In the genomic region with DNA sequence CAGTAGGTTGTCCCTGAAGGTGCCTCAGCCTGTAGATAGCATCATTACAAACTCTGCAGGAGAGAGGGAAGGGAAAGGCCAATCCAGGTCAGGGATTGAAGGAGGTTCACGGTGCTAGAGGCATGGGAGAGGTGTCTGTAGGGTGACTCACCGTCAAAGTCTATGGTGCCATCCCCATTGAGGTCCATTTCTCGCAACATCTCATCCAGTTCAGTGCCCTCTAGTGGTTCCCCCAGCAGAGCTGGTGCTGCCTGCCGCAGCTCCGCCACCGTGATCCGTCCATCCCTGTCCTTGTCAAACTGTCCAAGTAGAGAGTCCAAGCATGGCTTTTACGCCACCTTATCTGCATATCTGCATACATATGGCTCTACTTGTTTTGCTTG, we compare ENCODE assay signal across 12 mouse cellular contexts. TPM values are rescaled to one million over a fixed set of nuclear protein-coding genes. Genes with fewer than 3 reads are reported as not detected.
A peak's percentile ranks its signal among the peaks of the same experiment; 100 is the strongest.
DNase-seq lines count a peak whose midpoint lies in the region; ATAC-seq and TF ChIP-seq lines count a peak whose summit lies in the region.
"Not testable (repeated sequence)": the region's sequence is repeated elsewhere in the genome, so short reads cannot be mapped to it uniquely, and the experiment has no call there.
"Had no signal": no experiment of that assay in that cellular context is flagged by ENCODE, and none has a peak within 500 bp of the region (broad histone marks: within the 10 kb centered on the region; RNA-seq: fewer than 3 reads in every experiment).

No protein-coding gene starts in this region.

- H3K4me1 ChIP-seq in MEL (ENCODE audit: control insufficient read depth in 1 of 2, insufficient read depth in 2 of 2, low read length in 2 of 2); forebrain, postnatal 0 days (ENCODE audit: insufficient read depth); liver, embryonic 11.5 days (replicated peaks; ENCODE audit: control insufficient read depth, insufficient read depth, low read length); stomach, embryonic 14.5 days (ENCODE audit: control insufficient read depth, insufficient read depth, low read length): not testable (repeated sequence)
- peaks cover 43% of the 10 kb centered on the region for H3K4me1 ChIP-seq in megakaryocyte, embryonic 14.5 days

- not testable (repeated sequence) for TF ChIP-seq EP300 in MEL (IDR thresholded peaks at IDR 0.05; ENCODE audit: low read depth in 1 of 2, low read length in 2 of 2)

- peak overlapping the region in 1 of 2 experiments; percentile 25; a peak in 1 of 4 replicates for H3K4me3 ChIP-seq in MEL (ENCODE audit: control insufficient read depth in 1 of 2, insufficient read depth in 1 of 2, low read depth in 2 of 2, low read length in 2 of 2)
- not testable (repeated sequence) for H3K4me3 ChIP-seq in forebrain, postnatal 0 days (ENCODE audit: low read depth, low read length); liver, embryonic 11.5 days (ENCODE audit: low read depth, low read length); stomach, embryonic 14.5 days (ENCODE audit: low read depth, low read length)
- H3K4me3 ChIP-seq in megakaryocyte, embryonic 14.5 days (replicated peaks): peak overlapping the region; percentile 75

- H3K27ac ChIP-seq in MEL (ENCODE audit: control insufficient read depth, low read depth, low read length); forebrain, postnatal 0 days (ENCODE audit: low read depth, low read length); liver, embryonic 11.5 days (ENCODE audit: low read depth, low read length); stomach, embryonic 14.5 days (ENCODE audit: low read length): not testable (repeated sequence)

- peak in 2 of 3 experiments; percentile 49 to 57; a peak in 4 of 6 replicates for TF ChIP-seq CTCF in MEL (IDR thresholded peaks at IDR 0.05 in 2 of 3, conservative IDR thresholded peaks at IDR 0.05 in 1 of 3; ENCODE audit: control insufficient read depth in 1 of 3, insufficient read depth in 1 of 3, low read depth in 2 of 3, low read length in 3 of 3, poor library complexity in 1 of 3, severe bottlenecking in 1 of 3)
- TF ChIP-seq CTCF in forebrain, postnatal 0 days (IDR thresholded peaks at IDR 0.05; ENCODE audit: low read depth): peak; percentile 46

- not testable (repeated sequence) for H3K36me3 ChIP-seq in MEL (ENCODE audit: control insufficient read depth in 1 of 2, insufficient read depth in 2 of 2, low read length in 2 of 2)
- peaks cover 24% of the 10 kb centered on the region for H3K36me3 ChIP-seq in forebrain, postnatal 0 days (ENCODE audit: insufficient read depth)
- peaks cover 10% of the 10 kb centered on the region for H3K36me3 ChIP-seq in liver, embryonic 11.5 days (ENCODE audit: control insufficient read depth, insufficient read depth, low read length)
- H3K36me3 ChIP-seq in megakaryocyte, embryonic 14.5 days (replicated peaks; ENCODE audit: low read length): peaks cover 26% of the 10 kb centered on the region
- H3K36me3 ChIP-seq in stomach, embryonic 14.5 days (ENCODE audit: control insufficient read depth, insufficient read depth, low read length): peaks cover 22% of the 10 kb centered on the region

- TF ChIP-seq POLR2A in MEL (IDR thresholded peaks at IDR 0.05; ENCODE audit: control insufficient read depth in 1 of 2, insufficient read depth in 1 of 2, low read depth in 1 of 2, low read length in 2 of 2, poor library complexity in 1 of 2): not testable (repeated sequence)

- H3K27me3 ChIP-seq in MEL (ENCODE audit: control insufficient read depth in 1 of 2, insufficient read depth in 2 of 2, low read length in 2 of 2); forebrain, postnatal 0 days (ENCODE audit: insufficient read depth, low read length); liver, embryonic 11.5 days (replicated peaks; ENCODE audit: control insufficient read depth, insufficient read depth, low read length); stomach, embryonic 14.5 days (ENCODE audit: control insufficient read depth, insufficient read depth, low read length): not testable (repeated sequence)
- peaks cover 22% of the 10 kb centered on the region for H3K27me3 ChIP-seq in megakaryocyte, embryonic 14.5 days (replicated peaks)

- 0 out of 2 replicates have a peak overlapping the region, but pooled peaks have one; percentile 4 for H3K9ac ChIP-seq in MEL (ENCODE audit: control insufficient read depth, low read depth, low read length, poor library complexity, severe bottlenecking)
- not testable (repeated sequence) for H3K9ac ChIP-seq in forebrain, postnatal 0 days; liver, embryonic 11.5 days (ENCODE audit: low read depth, low read length); stomach, embryonic 14.5 days (replicated peaks; ENCODE audit: low read depth, low read length)

- not testable (repeated sequence) for H3K79me2 ChIP-seq in MEL (ENCODE audit: control insufficient read depth, insufficient read depth, low read length, poor library complexity)

- not testable (repeated sequence) for ATAC-seq in forebrain, postnatal 0 days
- peak; percentile 74 for ATAC-seq in inflammation-experienced regulatory T-cells, adult 6 months
- ATAC-seq in liver, embryonic 11.5 days (replicated peaks; ENCODE audit: low FRiP score): peak; percentile 65
- peak; percentile 10; the same call in 1 of the 2 replicates for ATAC-seq in stomach, embryonic 14.5 days (ENCODE audit: insufficient number of reproducible peaks, insufficient read depth, low FRiP score, low read depth)

- WGBS in forebrain, postnatal 0 days: 27% methylated on average over 8 of the region's 8 CpGs
- WGBS in liver, embryonic 11.5 days: 22% methylated on average over 8 of the region's 8 CpGs
- WGBS in stomach, embryonic 14.5 days: 19% methylated on average over 8 of the region's 8 CpGs

- not testable (repeated sequence) for H3K9me3 ChIP-seq in MEL (replicated peaks; ENCODE audit: insufficient read depth, low read length); forebrain, postnatal 0 days (ENCODE audit: low read length); liver, embryonic 11.5 days (ENCODE audit: control insufficient read depth, low read length); megakaryocyte, embryonic 14.5 days; stomach, embryonic 14.5 days (ENCODE audit: control insufficient read depth, low read depth, low read length)

- H3K4me2 ChIP-seq in forebrain, postnatal 0 days (ENCODE audit: low read depth); stomach, embryonic 14.5 days (replicated peaks; ENCODE audit: low read depth, low read length): not testable (repeated sequence)
- peak overlapping the region; percentile 37; the same call in 1 of the 2 replicates for H3K4me2 ChIP-seq in liver, embryonic 11.5 days

- peak; percentile 75 for DNase-seq in A20 (ENCODE audit: low read depth, low spot score)
- DNase-seq in MEL (ENCODE audit: low read depth, low spot score): peak; percentile 38
- peak; percentile 48 for DNase-seq in brain, adult 2 months (ENCODE audit: low read depth, low spot score)
- not testable (repeated sequence) for DNase-seq in forebrain, postnatal 0 days; liver, embryonic 11.5 days (ENCODE audit: low spot score)

- TF ChIP-seq RAD21 in MEL (IDR thresholded peaks at IDR 0.05; ENCODE audit: low read depth, low read length): not testable (repeated sequence)

RNA-seq across cellular contexts. Expression of gene Gpr152, which starts 3.6 kb away (rescaled TPM):
- total RNA-seq in MEL (2012; rRNA removed): not detected in 2 replicates
- under 1 TPM in 1 of 2 experiments, not detected in 1; 0.03 TPM for polyA plus RNA-seq in MEL (2012; ENCODE audit: insufficient read depth in 1 of 2, insufficient read length in 2 of 2, low read depth in 1 of 2, low replicate concordance in 2 of 2, missing spikeins in 1 of 2)
- 0.19 and 0.23 TPM in 2 replicates for total RNA-seq in forebrain, postnatal 0 days (2014; rRNA removed)
- not detected in 2 replicates for polyA plus RNA-seq in forebrain, postnatal 0 days (2015; fragmentation: Nextera tagmentation; extraction: Ambion mirVana)
- under 1 TPM in 1 of 3 experiments, not detected in 2; 0.22 TPM for polyA plus RNA-seq in inflammation-experienced regulatory T-cells, adult 6 months (2017; shearing (Covaris generic))
- polyA plus RNA-seq in liver, embryonic 11.5 days (2014; fragmentation: Nextera tagmentation; extraction: Ambion mirVana): not detected in 2 replicates
- polyA plus RNA-seq in megakaryocyte, embryonic 14.5 days (2012; ENCODE audit: insufficient read depth, low replicate concordance): not detected in 2 replicates
- polyA plus RNA-seq in stomach, embryonic 14.5 days (2014; fragmentation: Nextera tagmentation; extraction: Ambion mirVana): not detected in 2 replicates
- total RNA-seq: adrenal gland, postnatal 10 days; heart, postnatal 14 days had no signal
- polyA plus RNA-seq: limb, embryonic 12.5 days; neural tube, embryonic 15.5 days had no signal

RNA-seq across cellular contexts. Expression of gene Cabp4, which starts 7.9 kb away (rescaled TPM):
- 0.08 and 0.13 TPM in 2 replicates for total RNA-seq in MEL (2012; rRNA removed)
- under 1 TPM in 1 of 2 experiments, not detected in 1; 0.24 TPM for polyA plus RNA-seq in MEL (2012; ENCODE audit: insufficient read depth in 1 of 2, insufficient read length in 2 of 2, low read depth in 1 of 2, low replicate concordance in 2 of 2, missing spikeins in 1 of 2)
- not detected in 2 replicates for total RNA-seq in forebrain, postnatal 0 days (2014; rRNA removed)
- polyA plus RNA-seq in forebrain, postnatal 0 days (2015; fragmentation: Nextera tagmentation; extraction: Ambion mirVana): 0.06 and 0.08 TPM in 2 replicates
- 1 to 10 TPM in 1 of 3 experiments, under 1 TPM in 2; 0.91 to 1.1 (median 0.97) TPM for polyA plus RNA-seq in inflammation-experienced regulatory T-cells, adult 6 months (2017; shearing (Covaris generic))
- 0.21 TPM in 1 of 2 replicates, not detected in the other for polyA plus RNA-seq in liver, embryonic 11.5 days (2014; fragmentation: Nextera tagmentation; extraction: Ambion mirVana)
- polyA plus RNA-seq in megakaryocyte, embryonic 14.5 days (2012; ENCODE audit: insufficient read depth, low replicate concordance): 0.51 and 1.2 TPM in 2 replicates
- not detected in 2 replicates for polyA plus RNA-seq in stomach, embryonic 14.5 days (2014; fragmentation: Nextera tagmentation; extraction: Ambion mirVana)
- total RNA-seq: heart, postnatal 14 days had no signal

RNA-seq across cellular contexts. Expression of gene Aip, which starts 10.3 kb away (rescaled TPM):
- total RNA-seq in MEL (2012; rRNA removed): 37.8 and 40.0 TPM in 2 replicates
- polyA plus RNA-seq in MEL (2012; ENCODE audit: insufficient read depth in 1 of 2, insufficient read length in 2 of 2, low read depth in 1 of 2, low replicate concordance in 2 of 2, missing spikeins in 1 of 2): 100 to 1,000 TPM in 1 of 2 experiments, not detected in 1; 101 TPM
- 25.8 and 33.9 TPM in 2 replicates for total RNA-seq in forebrain, postnatal 0 days (2014; rRNA removed)
- polyA plus RNA-seq in forebrain, postnatal 0 days (2015; fragmentation: Nextera tagmentation; extraction: Ambion mirVana): 85.7 and 86.2 TPM in 2 replicates
- 100 to 1,000 TPM; 171 to 228 (median 197) TPM for polyA plus RNA-seq in inflammation-experienced regulatory T-cells, adult 6 months (2017; shearing (Covaris generic))
- 56.2 and 61.8 TPM in 2 replicates for polyA plus RNA-seq in liver, embryonic 11.5 days (2014; fragmentation: Nextera tagmentation; extraction: Ambion mirVana)
- 293 and 434 TPM in 2 replicates for polyA plus RNA-seq in megakaryocyte, embryonic 14.5 days (2012; ENCODE audit: insufficient read depth, low replicate concordance)
- polyA plus RNA-seq in stomach, embryonic 14.5 days (2014; fragmentation: Nextera tagmentation; extraction: Ambion mirVana): 95.3 and 101 TPM in 2 replicates

RNA-seq across cellular contexts. Expression of gene Coro1b, which starts 12.5 kb away (rescaled TPM):
- total RNA-seq in MEL (2012; rRNA removed): 54.1 and 55.5 TPM in 2 replicates
- polyA plus RNA-seq in MEL (2012; ENCODE audit: insufficient read depth in 1 of 2, insufficient read length in 2 of 2, low read depth in 1 of 2, low replicate concordance in 2 of 2, missing spikeins in 1 of 2): 100 to 1,000 TPM in 1 of 2 experiments, not detected in 1; 111 TPM
- total RNA-seq in forebrain, postnatal 0 days (2014; rRNA removed): 128 and 182 TPM in 2 replicates
- 106 and 112 TPM in 2 replicates for polyA plus RNA-seq in forebrain, postnatal 0 days (2015; fragmentation: Nextera tagmentation; extraction: Ambion mirVana)
- polyA plus RNA-seq in inflammation-experienced regulatory T-cells, adult 6 months (2017; shearing (Covaris generic)): 100 to 1,000 TPM; 228 to 269 (median 241) TPM
- 126 and 132 TPM in 2 replicates for polyA plus RNA-seq in liver, embryonic 11.5 days (2014; fragmentation: Nextera tagmentation; extraction: Ambion mirVana)
- 110 and 364 TPM in 2 replicates for polyA plus RNA-seq in megakaryocyte, embryonic 14.5 days (2012; ENCODE audit: insufficient read depth, low replicate concordance)
- polyA plus RNA-seq in stomach, embryonic 14.5 days (2014; fragmentation: Nextera tagmentation; extraction: Ambion mirVana): 149 and 152 TPM in 2 replicates

RNA-seq across cellular contexts. Expression of gene Ptprcap, which starts 17.4 kb away (rescaled TPM):
- 75.7 and 80.3 TPM in 2 replicates for total RNA-seq in MEL (2012; rRNA removed)
- polyA plus RNA-seq in MEL (2012; ENCODE audit: insufficient read depth in 1 of 2, insufficient read length in 2 of 2, low read depth in 1 of 2, low replicate concordance in 2 of 2, missing spikeins in 1 of 2): 10 to 100 TPM in 1 of 2 experiments, not detected in 1; 67.9 TPM
- 0.77 and 1.2 TPM in 2 replicates for total RNA-seq in forebrain, postnatal 0 days (2014; rRNA removed)
- polyA plus RNA-seq in forebrain, postnatal 0 days (2015; fragmentation: Nextera tagmentation; extraction: Ambion mirVana): 0.48 and 0.59 TPM in 2 replicates
- polyA plus RNA-seq in inflammation-experienced regulatory T-cells, adult 6 months (2017; shearing (Covaris generic)): 100 to 1,000 TPM; 802 to 889 (median 855) TPM
- polyA plus RNA-seq in liver, embryonic 11.5 days (2014; fragmentation: Nextera tagmentation; extraction: Ambion mirVana): 38.7 and 41.1 TPM in 2 replicates
- polyA plus RNA-seq in megakaryocyte, embryonic 14.5 days (2012; ENCODE audit: insufficient read depth, low replicate concordance): 777 and 793 TPM in 2 replicates
- polyA plus RNA-seq in stomach, embryonic 14.5 days (2014; fragmentation: Nextera tagmentation; extraction: Ambion mirVana): 1.9 and 2.6 TPM in 2 replicates
